Mouse (Mus musculus): ENCODE measurements around the gene Calr.

GRCm38 (mm10) chr8:84841514-84841913, 5.2 kb downstream of the Calr start:
- TF ChIP-seq POLR2A (IDR thresholded peaks at IDR 0.05; ENCODE audit: borderline replicate concordance, control insufficient read depth, low read depth, low read length), result no peak
- TF ChIP-seq CTCF (IDR thresholded peaks at IDR 0.05; ENCODE audit: control insufficient read depth, insufficient read depth, low read length), result no peak

Data from bone marrow, adult 2 months (tissue).